Mouse (Mus musculus): Measurements from ENCODE around the gene Cdrt4.

DNA sequence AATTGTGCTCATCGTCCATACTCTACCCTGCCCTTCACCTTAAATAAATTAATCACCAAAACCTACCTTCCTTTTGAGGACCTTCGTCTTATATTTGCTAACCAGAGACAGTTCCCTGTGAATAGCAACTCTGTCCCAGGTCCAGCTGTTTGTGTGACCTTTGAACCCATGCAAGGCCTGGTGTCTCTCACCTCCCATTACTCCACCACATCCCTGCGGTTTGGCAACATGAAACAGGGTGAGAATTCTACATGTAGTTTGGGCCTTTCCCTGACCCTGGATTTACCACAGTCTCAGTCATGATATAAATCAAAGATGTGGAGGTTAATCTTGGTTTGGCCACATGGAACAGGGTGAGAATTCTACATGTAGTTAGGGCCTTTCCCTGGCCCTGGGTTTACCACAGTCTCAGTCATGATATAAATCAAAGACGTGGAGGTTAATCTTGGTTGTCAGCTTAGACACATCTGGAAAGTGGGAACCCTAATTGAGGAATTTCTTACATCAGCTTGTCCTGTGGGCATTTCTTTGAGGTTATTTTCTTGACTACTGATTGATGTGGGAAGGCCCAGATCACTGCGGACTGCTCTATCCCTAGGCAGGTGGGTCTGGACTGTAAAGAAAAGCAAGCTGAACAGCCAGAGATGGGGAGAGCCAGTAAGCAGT, 70.3 kb downstream of the Cdrt4 start:
- TF ChIP-seq CTCF (IDR thresholded peaks at IDR 0.05; ENCODE audit: low read depth) (no peak), EP300 (optimal IDR thresholded peaks at IDR 0.05) (no peak)
